Mouse (Mus musculus): ENCODE measurements at regions not wholly inside any gene's neighbourhood (a gene's known extent, or its start where the extent isn't known, plus 50 kb on each side); places are given as distances from the start of the nearest gene placed in this dataset.

GRCm38 (mm10) chr10:67607297-67608032, 58.7 kb upstream of the Ado start:
- DNase-seq (ENCODE audit: low read depth) = no peak

- no peak for DNase-seq (ENCODE audit: low read depth)
Measured at GRCm38 (mm10) chr10:67606739-67607138, 58.0 kb upstream of the Ado start.

GRCm38 (mm10) chr10:67599390-67599789, 50.6 kb upstream of the Ado start:
- DNase-seq (ENCODE audit: low read depth) = no peak

DNA sequence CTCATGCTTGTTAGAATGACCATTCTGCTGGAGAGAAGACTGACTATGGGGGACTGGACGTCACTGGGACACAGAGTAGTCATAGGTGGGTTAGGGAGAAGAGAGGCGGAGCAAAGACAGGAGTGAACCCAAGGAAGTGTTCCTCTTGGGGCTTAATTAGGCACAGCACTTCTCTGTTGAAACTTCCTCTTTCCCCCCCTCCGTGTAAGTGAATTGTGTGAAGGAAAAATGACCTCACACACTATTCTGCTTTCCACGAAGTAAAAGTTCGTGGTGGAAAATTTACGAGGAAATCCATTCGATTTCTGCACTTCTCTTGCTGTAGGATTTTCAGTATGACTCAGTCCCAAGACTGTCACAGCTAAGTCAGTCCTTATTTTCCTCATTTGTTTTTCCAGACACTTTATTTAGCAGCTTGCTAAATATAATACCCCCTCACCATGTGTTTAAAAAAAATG, 49.9 kb upstream of the Ado start:
- no peak for DNase-seq (ENCODE audit: low read depth)
